Mouse (Mus musculus): ENCODE measurements around the gene Abcg2.

DNA sequence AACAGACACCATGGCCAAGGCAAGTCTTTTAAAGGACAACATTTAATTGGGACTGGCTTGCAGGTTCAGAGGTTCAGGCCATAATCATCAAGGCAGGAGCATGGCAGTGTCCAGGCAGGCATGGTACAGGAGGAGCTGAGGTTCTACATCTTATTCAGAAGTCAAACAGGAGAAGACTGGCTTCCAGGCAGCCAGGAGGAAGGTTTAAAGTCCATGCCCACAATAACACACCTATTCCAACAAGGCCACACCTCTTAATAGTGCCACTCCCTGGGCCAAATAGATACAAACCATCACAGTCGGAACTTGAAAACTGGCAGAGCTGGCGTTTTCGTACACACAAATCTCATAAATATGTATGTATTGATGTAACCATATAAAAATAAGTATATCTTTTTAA, 94.2 kb downstream of the Abcg2 start:
- no peak for TF ChIP-seq CTCF (IDR thresholded peaks at IDR 0.05; ENCODE audit: borderline replicate concordance, control insufficient read depth, extremely low read depth, insufficient read depth, low read length, poor library complexity)
- TF ChIP-seq POLR2A (IDR thresholded peaks at IDR 0.05; ENCODE audit: control insufficient read depth, extremely low read depth, insufficient read depth, low read length, poor library complexity): no peak

All from thymus, adult 2 months (tissue).